Mouse (Mus musculus) B cell, adult 62 days (primary cell): ENCODE results near the gene Nap1l4. TPM values are rescaled to one million over a fixed set of nuclear protein-coding genes. Genes with fewer than 3 reads are reported as not detected.

Experiments
- total RNA-seq: library from RNA; stranded (reverse); gene quantifications from 4 replicates; pipeline ENCODE4 v1.2.4, GENCODE M21; 2023

Gene Nap1l4
- 142 to 164 TPM (median 150 TPM) in 4 replicates for total RNA-seq

GRCm38 (mm10) chr7:143548976-143549457 lies at the start of gene Nap1l4:
TSS of gene Nap1l4 (minus strand) at chr7:143549106.

GRCm38 (mm10) chr7:143502418-143503200 lies 46.3 kb downstream of the Nap1l4 start, which contains the start of gene Phlda2:
TSS of gene Phlda2 (minus strand) at chr7:143503150.

GRCm38 (mm10) chr7:143473347-143474101 lies 75.4 kb downstream of the Nap1l4 start, which contains the start of gene Slc22a18:
TSS of gene Slc22a18 (plus strand) at chr7:143473736.

Other genes with a start within 250 kb of the Nap1l4 start
- gene Cdkn1c, start 88.1 kb downstream of the Nap1l4 start, total RNA-seq, result 0.89 to 1.7 TPM (median 1.2 TPM) in 4 replicates
- gene Slc22a18, start 75.4 kb downstream of the Nap1l4 start, total RNA-seq, result not detected in 4 replicates
- gene Phlda2, start 46.0 kb downstream of the Nap1l4 start, total RNA-seq, result not detected in 4 replicates
- 56.7 to 59.4 TPM (median 57.8 TPM) in 4 replicates for gene Cars, start 51.0 kb upstream of the Nap1l4 start, total RNA-seq
- gene Tnfrsf26, start 79.6 kb upstream of the Nap1l4 start, total RNA-seq, result 6.8 to 8.3 TPM (median 7.0 TPM) in 4 replicates
- 4.8 to 5.8 TPM (median 5.1 TPM) in 4 replicates for gene Tnfrsf22, start 100.6 kb upstream of the Nap1l4 start, total RNA-seq
- 0.82 to 1.6 TPM (median 1.1 TPM) in 4 replicates for gene Tnfrsf23, start 136.8 kb upstream of the Nap1l4 start, total RNA-seq
- 35.8 to 43.2 TPM (median 39.0 TPM) in 4 replicates for gene Osbpl5, start 207.9 kb upstream of the Nap1l4 start, total RNA-seq
- not detected in 4 replicates for gene Mrgprg, start 217.9 kb upstream of the Nap1l4 start, total RNA-seq
- gene Mrgpre, start 235.4 kb upstream of the Nap1l4 start, total RNA-seq, result 10.7 to 13.3 TPM (median 11.6 TPM) in 4 replicates